Mouse (Mus musculus) lung, adult 2 months (tissue): ENCODE measurements around the gene Polr1a.

Experiments
- CTCF ChIP-seq: fragments of 200-500 bp; IDR thresholded peaks from 2 replicates; pipeline ENCODE4 v1.5.1; 2011; ENCODE audit warnings: mild to moderate bottlenecking, low read length, control low read depth; ENCODE audit not compliant: insufficient read depth
- POLR2A ChIP-seq: fragments of 200-500 bp; IDR thresholded peaks from 2 replicates; pipeline ENCODE4 v1.6.1; 2011; ENCODE audit warnings: low read depth, mild to moderate bottlenecking, control low read depth, low read length, borderline replicate concordance; ENCODE audit errors: extremely low read depth

GRCm38 (mm10) chr6:71951192-71951591 lies 42.3 kb downstream of the Polr1a start:
- TF ChIP-seq CTCF (no peak), POLR2A (no peak)
